Mouse (Mus musculus) gastrocnemius, postnatal 14 days (tissue): ENCODE measurements at regions not wholly inside any gene's neighbourhood (a gene's known extent, or its start where the extent isn't known, plus 50 kb on each side); places are given as distances from the start of the nearest gene placed in this dataset.

Experiments
- DNase-seq: peaks from one replicate; pipeline ENCODE4 v3.0.0; 2021; ENCODE audit warnings: mixed read lengths
- intact Hi-C: fragments of 180-260 bp; cut with DNase I; formaldehyde crosslinking; loops from one replicate; pipeline ENCODE4 v1.15.1; 2025; ENCODE audit warnings: low total_unique reads

- intact Hi-C loops = no loop called here
- DNase-seq = no peak
Measured at GRCm38 (mm10) chr9:122540091-122540490, 188.7 kb downstream of the Abhd5 start.

DNA sequence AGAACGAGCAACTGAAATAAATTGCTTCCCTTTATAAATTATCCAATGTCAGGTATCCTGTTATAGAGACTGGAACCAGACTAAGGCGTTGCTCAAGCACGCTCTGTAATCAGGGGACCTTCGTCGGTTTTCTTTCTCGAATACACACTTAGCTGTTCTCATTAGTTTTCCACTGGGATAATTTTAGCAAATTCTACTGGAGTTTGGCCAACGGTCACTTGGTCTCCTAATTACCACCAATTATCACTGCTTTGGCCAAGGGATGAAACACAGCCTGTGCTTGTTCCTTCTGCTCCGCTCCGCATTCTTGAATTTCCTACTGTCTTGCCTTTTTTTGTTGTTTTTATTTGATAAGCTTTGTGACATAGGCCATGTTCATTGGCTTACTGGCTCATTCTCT is 191.1 kb upstream of the Topaz1 start:
- intact Hi-C loops = no loop called here
- DNase-seq = no peak

DNA sequence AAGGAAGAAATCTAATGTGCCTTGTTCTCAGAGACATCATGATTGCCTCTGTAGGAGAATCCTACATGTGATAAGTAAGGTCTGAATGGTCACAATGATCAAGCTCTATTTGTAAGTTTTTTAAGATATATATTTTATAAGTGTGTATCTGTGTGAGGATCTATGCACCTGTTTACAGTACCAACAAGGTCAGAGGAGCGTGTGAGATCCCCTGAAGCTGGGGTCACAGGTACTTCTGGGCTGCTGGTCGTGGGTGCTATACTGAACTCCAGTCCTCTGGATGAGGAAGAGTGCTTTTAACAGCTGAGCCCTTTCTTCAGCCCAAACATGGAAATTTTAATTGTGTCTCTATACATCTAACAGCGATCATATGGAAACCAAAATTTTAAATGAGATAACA is 181.1 kb upstream of the Topaz1 start:
- DNase-seq = no peak
- intact Hi-C loops = no loop called here

GRCm38 (mm10) chr9:122568691-122569441 is 178.3 kb upstream of the Topaz1 start:
- no peak for DNase-seq
- intact Hi-C loops = no loop called here

DNA sequence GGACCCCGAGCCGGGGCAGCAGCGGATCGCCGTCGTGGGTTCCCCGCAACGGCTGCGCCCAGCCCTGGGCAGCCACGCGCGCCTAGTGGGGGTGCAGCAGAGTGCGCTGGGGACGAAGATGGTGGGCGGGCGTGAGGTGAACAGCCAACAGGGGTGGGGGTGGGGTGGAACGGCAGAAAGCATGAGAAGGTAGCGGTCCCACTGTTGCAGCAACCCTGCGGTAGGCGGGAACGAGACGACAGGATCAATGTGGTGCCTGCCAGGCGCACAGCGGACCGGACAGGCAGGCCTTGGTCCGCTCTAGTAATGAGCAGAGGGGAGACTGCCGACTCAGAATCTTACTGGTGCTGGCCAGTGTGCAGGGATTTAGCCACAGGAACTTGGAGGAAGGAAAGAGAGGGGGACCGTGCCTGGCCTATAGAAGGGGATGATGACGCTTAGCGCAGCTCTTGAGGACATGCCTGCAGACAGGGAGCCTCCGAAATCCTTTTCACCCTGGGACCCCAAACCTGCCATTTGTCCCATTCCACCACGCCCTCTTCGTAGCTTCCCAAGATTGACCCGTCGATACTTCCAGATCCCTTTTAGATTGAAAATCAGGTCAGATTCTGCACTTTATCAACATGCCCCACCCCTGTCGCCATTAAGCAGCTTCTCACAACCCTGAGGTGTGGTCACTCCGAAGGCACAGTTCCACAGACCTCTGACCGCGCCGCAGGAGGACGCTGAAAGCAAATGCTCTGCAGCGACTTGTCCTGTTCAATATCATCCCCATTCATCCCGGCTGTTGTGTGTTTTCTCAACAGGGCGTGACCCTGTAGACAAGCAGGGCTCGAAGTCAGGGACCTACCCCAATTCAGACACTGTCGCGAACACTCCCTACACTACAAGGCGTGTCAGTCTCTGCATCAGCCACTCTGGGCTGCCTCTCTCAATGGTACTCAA is 177.4 kb upstream of the Topaz1 start:
- intact Hi-C loops = no loop called here
- no peak for DNase-seq

GRCm38 (mm10) chr9:122571001-122571400 is 176.1 kb upstream of the Topaz1 start:
- DNase-seq = no peak
- intact Hi-C loops = no loop called here

DNA sequence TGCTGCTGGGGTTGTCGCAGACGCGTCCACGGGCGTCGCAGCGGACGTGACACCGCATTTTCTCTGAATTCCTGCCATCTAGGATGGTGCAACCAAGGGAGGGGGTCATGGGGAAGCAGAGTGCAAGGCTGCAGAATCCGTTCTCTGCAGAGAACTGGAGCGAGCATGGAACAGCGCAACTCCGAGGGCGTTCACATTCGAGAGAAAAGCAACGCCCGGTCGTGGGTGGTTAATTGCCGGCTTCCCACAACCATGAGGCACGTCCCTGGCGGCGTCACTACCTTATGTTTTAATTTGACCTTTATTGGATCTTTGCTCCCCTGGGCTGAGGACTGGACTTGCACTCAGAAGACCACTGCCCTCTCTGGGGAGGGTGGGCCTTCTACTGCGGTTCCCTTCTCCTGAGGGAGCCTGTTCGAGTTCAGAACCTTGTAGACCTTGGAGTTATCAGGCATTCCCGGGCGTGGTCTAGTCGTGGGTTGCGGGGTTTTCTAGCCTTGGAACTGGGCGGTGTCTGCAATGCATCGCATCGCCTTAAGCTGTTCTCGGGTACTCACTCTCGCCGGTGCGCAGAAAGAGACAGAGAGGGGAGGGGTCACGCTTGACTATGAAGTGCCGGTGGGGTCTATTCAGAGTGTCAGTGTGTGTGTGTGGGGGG is 175.6 kb upstream of the Topaz1 start:
- DNase-seq = no peak
- intact Hi-C loops = no loop called here

GRCm38 (mm10) chr9:122572060-122572835 is 174.9 kb upstream of the Topaz1 start:
- intact Hi-C loops = no loop called here
- no peak for DNase-seq

DNA sequence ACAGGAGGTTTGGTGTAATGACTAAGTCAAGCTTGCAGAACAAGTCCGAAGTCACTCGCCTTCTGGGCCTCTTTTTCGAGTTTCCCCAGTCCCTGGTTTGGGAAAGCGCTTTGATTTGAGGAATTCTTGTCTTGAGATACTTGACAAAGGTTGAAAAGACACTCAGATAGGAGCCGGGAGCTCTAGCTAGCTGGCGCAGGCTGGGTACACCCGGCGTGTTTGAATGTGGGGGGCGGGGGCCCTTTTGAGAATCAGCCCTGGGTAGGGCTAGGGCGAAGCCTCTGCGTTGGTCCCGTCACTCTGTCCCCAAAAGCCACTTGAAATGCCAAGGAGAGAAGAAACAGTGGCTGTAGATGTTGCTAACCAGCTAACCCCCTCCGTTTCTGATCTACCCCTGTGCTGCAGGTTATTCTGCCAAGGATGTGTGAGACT is 174.3 kb upstream of the Topaz1 start:
- intact Hi-C loops = no loop called here
- no peak for DNase-seq

GRCm38 (mm10) chr9:122585228-122585627 is 161.9 kb upstream of the Topaz1 start:
- no peak for DNase-seq
- intact Hi-C loops = no loop called here

- intact Hi-C loops = no loop called here
- no peak for DNase-seq
Measured at GRCm38 (mm10) chr9:122586421-122586820, 160.7 kb upstream of the Topaz1 start.

- intact Hi-C loops = no loop called here
- no peak for DNase-seq
Measured at GRCm38 (mm10) chr9:122586986-122587385, 160.2 kb upstream of the Topaz1 start.

DNA sequence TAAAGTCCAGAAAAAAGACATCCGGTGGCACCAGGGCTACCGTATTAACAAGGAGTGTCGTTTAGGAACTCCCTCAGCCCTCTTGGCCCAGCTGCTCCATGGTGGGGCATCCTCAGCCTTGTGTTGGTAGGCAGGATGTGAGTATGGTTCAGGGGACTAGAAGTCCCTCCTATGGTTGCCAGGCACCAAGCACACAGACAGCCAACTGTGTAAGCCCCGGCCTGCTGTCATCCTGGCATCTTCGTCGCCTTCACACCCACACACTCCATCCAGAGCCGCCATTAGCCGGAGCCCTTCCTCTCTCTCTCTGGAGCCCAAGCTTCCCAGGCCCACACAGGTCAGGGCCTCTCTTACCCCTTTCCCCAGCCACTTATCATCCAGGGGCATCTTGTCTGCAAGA is 158.9 kb upstream of the Topaz1 start:
- intact Hi-C loops = no loop called here
- no peak for DNase-seq

GRCm38 (mm10) chr9:122592820-122593615 is 154.1 kb upstream of the Topaz1 start:
- intact Hi-C loops = no loop called here
- DNase-seq = no peak

DNA sequence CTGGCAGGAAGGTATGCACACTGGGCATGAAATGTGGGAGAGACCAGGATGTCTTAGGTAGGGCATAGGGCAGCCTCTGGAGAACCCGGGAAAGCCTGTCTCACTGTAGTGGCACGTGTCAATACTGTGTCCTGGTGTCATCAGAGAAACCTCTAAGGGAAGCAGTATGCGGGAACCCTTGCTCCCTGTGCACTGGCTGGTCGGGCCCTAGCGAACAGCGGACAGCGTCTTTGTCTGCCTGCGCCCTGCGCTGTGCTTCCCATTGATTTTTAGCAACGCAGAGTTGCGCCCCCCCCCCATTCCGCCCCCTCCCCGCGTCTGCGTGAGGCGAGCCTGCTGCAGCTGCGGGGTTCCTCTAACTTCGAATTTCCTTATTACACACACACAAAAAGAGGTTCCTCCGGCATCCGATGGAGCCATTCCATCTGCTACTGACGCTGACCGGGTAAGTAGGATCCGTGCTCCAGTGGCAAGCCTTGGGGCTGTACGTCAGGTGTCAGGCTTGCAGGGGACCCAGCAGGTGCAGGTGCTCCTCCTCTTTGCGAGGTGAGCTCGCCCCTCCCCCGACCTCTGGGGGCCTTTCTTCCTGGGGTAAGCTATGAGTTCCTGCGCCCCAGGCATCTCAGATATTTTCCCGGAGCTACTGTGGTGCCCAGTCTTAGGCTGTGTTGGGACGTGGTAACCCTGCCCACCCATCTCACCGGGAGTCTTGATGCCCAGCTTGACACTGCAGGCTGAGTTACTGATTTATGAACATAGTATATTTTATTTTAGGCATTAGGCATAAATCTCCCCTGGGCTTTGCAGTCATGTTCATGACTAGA is 151.8 kb upstream of the Topaz1 start:
- intact Hi-C loops = no loop called here
- no peak for DNase-seq

DNA sequence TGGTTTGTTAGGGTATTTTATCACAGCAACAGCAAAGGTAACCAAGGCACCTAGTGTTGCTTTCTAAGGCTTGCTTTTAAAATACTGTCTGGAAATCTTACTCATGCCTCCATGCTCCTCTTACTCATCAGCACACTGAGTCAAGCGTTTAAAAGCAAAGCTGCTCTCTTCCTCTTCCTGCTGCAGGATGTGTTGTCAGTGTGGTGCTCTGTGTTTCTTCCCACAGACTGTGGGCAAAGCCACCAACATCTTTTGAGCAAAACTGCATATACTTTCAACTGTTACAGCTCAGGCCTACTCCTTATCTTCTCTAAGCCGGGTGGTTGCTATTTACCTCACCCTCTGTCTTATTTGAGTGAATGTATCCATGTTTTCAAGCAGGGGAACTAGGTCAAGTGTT is 144.0 kb upstream of the Topaz1 start:
- DNase-seq = no peak
- intact Hi-C loops = no loop called here

DNA sequence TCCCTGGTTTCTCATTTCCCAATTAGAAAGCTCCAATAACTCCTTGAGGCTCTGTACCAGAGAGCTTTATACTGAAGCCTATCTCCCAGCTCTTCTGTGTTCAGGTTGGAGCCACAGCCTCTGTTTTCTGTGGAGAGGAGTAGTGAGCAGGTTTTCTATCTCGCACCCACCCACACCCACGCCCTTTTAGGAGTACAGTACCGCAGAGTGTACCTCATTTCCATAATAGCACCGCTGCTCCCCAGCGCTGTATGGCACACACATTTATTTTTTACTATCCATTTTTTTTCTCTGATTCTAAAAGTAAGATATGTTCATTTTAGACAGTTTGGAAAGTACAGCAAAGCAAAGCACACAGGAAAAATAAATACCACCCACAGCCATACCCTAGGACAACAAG is 137.5 kb upstream of the Topaz1 start:
- DNase-seq = no peak
- intact Hi-C loops = no loop called here

DNA sequence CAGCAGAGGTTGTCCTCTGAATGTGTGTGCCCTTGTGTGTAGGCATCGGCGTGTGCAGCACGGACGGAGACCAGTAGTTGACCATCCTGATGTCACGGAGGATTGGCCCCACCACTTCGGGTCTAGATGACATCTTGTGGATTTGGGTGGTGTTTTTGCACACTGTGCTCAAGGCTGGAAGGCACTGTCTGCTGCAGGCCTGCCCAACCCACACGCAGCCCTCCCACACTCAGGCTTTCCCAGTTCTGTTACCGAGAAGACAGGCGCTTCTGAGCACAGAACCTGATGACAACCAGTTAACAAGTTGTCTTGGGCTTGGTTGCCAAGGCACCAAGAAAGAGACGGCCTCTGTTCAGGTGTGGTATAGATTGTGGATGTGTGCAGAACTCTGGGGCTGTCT is 136.2 kb upstream of the Topaz1 start:
- intact Hi-C loops = no loop called here
- no peak for DNase-seq
